Mouse (Mus musculus) activated CD4-positive, CD25-positive, alpha-beta regulatory T cell, adult 4 months (primary cell): ENCODE data around the gene Lama4. TPM values are rescaled to one million over a fixed set of nuclear protein-coding genes. Genes with fewer than 3 reads are reported as not detected.

Experiments
- ATAC-seq: one replicate; pipeline ENCODE4 v1.8.0; 2017
- polyA plus RNA-seq, 2 experiments: library from polyadenylated mRNA; unstranded; fragments of 100-300 nt; shearing (Covaris generic); gene quantifications; one replicate each; pipeline ENCODE4 v1.2.1; 2017

Lama4 gene
- polyA plus RNA-seq, 2 experiments from 2014 or later: 0.20 TPM; not detected in 1

DNA sequence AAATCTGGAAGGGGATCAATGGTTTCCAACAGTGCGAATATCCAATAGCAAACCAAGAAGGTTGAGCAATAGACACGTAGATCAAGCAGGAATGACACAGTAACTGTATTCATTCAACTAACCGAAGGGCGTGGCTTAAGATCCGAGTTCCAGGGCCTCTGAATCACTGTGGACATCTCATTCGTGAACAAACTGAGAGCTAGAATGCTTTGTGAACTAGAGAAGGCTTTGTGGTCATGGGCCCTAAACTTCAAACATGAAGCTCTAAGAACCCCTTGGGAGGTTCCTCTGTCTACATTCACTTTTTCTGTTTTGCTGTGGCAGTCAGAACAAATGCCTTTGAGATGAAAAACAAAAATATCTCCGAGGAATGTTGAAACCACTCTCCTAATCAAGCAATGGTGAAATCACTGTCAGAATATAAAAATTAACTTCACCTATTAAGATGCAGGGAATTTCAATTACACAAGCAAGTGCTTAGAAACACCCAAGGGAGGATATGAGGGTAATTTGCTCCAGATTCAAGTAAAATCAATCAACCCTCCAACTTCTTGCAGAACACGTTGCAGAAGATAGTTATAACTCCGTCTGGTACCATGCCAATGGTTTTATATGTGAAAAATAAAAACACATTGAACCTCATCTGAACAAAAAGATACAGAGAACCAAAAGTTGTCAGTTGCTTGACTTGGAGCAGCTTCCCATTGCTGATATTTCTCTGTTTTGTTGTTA is 29.6 kb downstream of the Lama4 start:
- no peak for ATAC-seq

DNA sequence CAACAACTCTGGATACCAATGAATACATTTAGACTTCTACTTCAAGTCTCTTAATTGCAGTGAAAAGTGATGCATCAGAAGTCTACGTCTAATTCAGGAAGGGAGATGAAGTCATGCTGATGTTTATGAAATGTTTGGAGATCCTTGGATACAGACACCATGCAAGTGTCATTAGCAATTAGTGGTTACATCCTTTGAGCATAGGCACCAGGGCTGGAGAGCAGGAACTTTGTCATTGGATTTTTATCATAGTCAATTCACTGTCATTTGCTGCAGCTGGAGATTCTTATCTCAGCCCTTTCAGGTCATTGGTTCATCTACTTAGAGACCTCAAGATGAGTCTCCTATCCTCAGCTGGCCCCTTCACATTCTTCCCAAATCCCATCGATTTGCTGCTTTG is 30.6 kb downstream of the Lama4 start:
- no peak for ATAC-seq

GRCm38 (mm10) chr10:39000951-39001350 is 35.6 kb downstream of the Lama4 start:
- ATAC-seq: no peak

- no peak for ATAC-seq
Measured at GRCm38 (mm10) chr10:39002521-39002920, 37.2 kb downstream of the Lama4 start.

DNA sequence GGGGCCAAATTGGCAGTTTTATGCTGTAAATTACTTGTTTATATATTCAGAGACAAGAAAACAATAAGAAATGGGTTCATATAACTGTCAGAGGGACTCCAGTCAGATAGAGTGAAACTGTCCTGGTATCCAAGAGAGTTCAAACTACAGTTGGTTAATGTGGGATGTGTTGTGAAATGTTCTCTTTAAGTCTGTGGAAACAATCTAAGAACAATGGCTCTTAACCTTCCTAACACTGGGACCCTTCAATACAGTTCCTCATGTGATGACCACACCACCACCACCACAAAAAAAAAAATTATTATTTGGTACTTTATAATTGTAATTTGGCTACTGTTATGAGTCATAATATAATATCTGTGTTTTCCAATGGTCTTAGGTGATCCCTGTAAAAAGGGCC is 38.2 kb downstream of the Lama4 start:
- no peak for ATAC-seq

GRCm38 (mm10) chr10:39005494-39005893 is 40.2 kb downstream of the Lama4 start:
- peak; percentile 49 for ATAC-seq

- no peak for ATAC-seq
Measured at GRCm38 (mm10) chr10:39006433-39007105, 41.3 kb downstream of the Lama4 start.

DNA sequence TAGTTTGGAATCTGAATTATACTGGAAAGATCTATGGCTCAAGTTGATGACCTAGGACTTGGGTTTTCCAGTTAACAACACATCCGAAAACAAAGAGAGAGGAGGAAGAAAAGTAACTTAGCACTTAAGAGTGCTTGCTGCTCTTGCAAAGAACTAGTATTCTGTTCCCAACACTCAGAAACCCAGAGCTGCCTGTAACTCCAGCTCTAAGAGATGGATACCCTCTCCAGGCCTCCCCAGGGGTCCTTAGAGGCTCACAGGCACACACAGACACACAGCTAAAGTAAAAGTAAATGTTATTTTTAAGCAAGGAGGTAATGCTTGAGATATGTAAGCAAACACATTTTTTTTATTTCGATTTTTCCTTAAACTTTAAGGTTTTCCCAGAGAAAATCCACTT is 49.5 kb downstream of the Lama4 start:
- ATAC-seq: no peak

GRCm38 (mm10) chr10:39017986-39018385 is 52.7 kb downstream of the Lama4 start:
- no peak for ATAC-seq

GRCm38 (mm10) chr10:39018635-39019034 is 53.3 kb downstream of the Lama4 start:
- no peak for ATAC-seq

DNA sequence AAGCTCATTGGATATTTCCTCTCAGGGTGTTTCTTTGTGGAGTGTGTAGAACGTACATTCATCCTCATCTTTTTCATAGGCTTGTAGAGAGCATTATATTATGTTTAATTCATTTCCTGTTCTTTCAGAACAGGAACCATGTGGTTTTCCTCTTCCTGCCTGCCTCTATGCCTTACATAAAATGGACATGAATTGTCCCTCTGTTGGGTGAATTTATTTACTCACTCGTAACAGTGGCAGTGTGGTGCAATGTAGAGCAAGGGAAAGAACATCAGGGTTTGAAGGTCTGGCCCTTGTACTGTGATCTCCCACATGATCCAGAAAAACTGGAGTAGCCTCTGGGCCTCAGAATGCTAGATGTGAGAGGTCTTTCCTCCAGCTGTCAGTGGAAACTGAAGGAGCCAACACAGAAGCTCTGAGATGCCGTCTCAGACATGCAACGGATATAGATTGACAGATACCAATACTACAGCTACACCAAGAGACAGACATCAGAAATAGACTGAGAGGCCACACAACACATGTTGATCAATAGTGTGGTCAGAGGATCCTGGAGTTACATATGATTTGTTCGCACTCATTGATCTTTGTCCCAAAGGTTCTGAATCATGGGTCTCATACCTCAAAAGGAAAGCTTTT is 58.4 kb downstream of the Lama4 start:
- peak; percentile 87 for ATAC-seq

GRCm38 (mm10) chr10:39026529-39026928 is 61.2 kb downstream of the Lama4 start:
- ATAC-seq: no peak

GRCm38 (mm10) chr10:39027058-39027457 is 61.7 kb downstream of the Lama4 start:
- no peak for ATAC-seq

DNA sequence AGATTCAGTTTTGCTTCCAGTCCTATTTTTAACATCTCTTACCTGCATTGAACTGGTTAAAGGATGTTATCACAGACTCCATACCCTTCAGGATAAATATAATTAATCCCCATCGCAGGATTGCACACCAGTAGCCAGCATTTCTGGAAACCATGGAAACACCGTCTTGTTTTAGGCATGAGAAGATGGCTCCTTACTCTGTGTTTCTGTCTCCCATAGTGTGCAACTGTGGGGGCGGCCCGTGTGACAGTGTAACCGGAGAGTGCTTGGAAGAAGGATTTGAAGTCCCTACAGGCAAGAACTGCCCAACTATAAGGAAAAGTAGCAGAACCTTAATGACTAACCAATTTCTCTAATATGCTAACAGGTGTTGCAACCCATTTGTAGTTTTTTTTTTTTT is 63.1 kb downstream of the Lama4 start:
- ATAC-seq: no peak

DNA sequence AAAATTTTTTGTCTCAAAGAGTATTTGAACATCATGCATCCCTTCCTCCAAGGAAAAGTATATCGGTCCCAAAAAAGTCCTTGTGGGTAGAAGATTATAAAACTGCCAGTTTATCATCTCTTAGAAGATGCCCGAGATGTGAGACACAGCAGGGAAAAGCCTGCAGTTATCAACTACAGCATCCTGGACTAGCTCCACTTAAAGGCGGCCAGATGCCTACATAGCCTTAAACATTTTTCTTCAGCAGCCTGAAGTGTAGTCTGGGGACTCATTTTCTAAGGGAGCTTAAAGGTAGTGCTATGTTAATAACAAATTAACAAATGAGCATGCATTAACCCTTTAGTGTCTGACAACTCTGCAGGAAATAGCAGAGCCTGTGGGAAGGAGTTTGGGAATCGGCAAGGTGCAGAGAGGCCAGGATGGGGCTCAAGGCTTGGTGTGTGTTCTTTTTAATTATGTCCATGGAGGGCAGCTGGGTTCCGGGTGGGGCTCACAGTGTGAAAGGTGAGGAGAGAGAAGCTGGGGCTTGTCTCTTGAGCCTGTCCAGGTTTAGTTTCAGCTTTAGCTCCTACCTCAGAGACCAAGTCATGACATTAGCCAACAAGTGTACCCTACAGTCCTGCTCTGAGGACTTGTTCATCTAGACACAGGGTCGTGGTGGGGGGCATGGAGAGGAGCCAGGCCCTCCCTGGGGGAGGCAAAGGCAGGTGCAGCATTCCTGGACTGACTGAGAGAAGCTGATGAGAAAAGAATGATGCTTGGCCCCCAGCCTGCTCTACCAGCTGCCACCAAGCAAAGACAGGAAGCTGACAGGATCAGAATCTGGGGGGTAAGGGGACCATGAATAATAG is 64.2 kb downstream of the Lama4 start:
- ATAC-seq: no peak

- ATAC-seq: no peak
Measured at GRCm38 (mm10) chr10:39030148-39030685, 64.9 kb downstream of the Lama4 start.

- peak; percentile 65 for ATAC-seq
Measured at GRCm38 (mm10) chr10:39039564-39039963, 74.2 kb downstream of the Lama4 start.

DNA sequence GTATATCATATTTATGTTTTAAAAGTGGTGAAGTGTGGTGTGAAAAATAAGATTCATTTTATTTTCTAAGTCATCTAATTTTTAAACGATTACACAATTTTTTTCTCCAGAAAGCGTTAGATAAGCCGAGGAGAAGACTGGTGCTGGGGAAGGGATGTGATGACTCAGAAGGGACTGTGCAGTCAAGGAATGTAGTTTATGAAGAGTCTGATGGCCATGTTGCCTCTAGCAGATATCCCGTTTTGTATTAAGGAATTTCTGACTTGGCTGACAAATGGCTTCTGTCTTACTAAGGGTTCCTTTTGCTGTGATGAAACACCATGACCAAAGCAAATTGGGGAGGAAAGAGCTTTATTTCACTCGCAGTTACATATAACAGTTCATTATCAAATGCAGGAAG is 74.7 kb downstream of the Lama4 start:
- ATAC-seq: no peak

DNA sequence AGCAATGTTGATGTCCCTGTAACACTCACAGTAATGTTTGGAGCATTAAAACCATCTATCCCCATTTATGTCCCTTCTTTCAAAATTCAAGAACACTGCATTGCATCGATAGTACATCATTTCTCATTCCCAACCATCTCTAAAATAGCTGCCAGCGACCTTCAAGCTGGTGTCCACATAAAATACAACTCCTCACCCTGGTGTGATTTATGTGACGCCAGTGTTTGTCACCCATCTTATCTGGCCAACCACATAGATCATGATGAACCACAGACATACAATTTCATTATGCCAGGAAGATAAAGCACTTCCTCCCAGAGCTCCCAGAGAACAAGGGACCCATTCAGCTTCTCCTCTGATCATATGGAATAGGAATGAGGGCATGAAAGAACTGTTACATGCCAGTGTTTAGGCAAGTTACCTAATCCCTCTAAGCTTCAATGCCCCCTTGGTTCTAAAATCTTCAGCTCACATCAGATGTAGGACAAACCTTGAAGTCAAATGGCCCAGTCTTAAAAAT is 79.2 kb downstream of the Lama4 start:
- ATAC-seq: no peak

- ATAC-seq: no peak
Measured at GRCm38 (mm10) chr10:39045111-39045510, 79.8 kb downstream of the Lama4 start.

DNA sequence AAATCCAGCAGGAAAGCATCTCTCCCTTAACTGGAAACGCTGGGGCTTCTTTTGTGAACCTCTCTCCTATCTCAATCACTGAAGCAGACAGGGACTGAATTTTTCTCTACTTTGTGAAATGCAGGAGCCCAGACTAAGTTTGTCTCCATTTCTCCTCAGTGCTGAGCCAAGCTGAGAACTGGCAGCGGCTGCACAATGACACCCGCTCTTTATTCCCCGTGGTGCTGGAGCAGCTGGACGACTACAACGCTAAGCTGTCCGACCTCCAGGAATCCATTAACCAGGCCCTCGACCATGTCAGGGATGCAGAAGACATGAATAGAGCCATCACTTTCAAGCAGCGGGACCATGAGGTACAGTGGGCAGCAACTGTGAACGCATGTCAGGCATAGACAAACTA is 82.5 kb downstream of the Lama4 start:
- ATAC-seq: no peak

DNA sequence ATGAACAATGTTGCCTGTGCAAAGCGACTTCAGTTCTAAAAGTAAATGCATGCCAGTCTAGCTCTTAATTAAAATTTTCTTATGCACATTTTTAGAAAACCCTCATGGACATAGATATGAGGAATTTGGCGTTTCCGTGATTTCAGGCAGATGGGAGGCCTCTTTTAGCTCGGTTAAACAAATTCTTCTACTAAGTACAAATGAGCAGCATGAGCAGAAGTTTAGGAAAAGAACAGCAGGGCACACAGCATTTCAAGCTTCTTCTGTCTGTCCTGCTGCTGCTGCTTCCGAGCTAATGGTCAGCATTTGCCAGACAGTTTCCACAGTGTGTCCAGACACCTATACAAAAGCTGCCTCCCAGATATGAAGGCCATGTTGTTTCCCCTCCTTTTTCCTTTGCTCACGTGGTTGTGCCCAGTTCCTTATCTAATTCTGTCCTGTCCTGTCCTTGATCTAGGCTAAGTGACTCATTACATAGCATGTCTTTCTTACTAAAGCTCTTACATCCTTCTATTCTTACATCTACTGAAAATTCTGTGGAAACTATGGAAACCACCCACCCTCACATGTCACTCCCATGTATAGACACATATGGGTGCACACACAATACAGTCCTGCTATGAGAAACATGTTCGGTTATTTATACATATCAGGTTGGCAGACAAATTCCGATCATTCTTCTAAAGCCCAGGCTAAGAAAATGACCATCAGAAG is 84.4 kb downstream of the Lama4 start:
- no peak for ATAC-seq
